Mouse (Mus musculus): ENCODE measurements at regions not wholly inside any gene's neighbourhood (a gene's known extent, or its start where the extent isn't known, plus 50 kb on each side); places are given as distances from the start of the nearest gene placed in this dataset.
A peak's percentile ranks its signal among the peaks of the same experiment; 100 is the strongest.

DNA sequence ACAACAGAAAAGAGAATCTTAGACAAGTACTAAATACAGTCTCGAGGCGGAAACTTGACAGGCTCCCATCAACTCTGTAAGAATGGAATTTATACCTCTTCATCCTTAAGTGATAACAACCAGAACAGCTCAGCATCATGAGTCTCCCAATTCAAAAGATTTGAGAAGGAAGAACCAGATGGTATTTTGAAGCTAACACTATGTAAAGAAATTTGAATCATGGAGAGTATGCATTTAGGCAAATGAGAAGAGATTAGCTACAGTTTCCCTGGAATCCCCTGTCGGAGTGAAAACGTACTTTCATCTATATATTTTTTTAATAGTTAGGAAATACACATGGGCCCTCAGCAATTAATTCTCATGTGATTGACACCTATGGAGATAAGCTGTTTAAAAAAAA lies 140.9 kb downstream of the Nrip1 start:
- DNase-seq (ENCODE audit: low spot score in 2 of 2) = no peak

DNA sequence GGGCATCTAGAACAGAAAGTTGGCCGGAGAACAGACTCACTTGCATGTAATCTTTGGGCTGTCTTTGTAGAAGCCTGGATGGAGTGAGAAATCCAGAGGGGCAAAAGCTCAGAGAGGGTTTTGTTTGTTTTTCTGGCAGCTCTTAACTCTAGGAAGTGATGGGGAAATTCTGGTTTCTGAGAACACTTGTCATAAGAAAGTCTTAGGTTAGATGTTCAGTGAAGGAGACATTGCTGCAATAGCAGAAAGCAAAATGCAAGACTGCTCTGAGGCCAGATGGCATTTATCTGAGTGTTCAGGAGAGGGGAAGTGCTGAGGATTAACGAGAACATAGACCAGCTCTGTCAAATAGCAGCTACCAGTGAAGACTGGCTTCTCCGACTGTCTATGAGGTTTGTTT lies 141.5 kb downstream of the Nrip1 start:
- DNase-seq (ENCODE audit: low spot score in 2 of 2) = no peak

DNA sequence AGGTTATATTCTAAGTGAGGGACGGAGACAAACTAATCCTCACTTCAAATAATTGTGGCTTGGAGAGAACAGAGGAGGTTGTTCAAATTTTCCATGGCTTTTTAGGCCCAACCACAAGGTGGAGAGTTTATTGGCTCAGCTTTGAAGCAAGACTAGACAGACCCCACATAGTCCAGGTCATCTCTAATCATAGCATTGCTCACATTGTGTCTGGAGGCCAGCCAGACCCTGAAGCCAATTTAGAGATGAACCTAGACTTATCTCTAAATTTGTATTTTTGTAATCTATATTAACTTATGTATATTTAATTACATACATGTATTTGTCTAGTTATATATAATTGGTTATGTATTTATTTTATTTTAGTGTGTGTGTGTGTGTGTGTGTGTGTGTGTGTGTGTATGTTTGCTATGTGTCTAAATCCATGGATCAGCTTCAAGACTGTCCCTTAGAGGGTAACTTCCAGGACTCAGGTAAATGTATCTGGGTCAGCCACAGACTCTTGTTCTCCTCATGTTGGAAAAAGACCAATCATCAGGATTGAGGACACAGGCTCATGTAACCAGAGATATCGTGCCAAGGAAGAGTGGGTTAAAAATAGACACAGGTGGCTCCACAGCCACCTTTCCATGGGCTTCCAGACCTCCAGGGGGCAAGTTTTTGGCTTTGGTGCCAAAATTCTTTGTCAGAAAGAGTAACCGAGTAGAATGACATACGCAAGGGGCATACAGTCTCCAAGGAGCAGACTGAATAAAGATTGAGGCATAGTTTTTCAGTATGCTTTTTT lies 142.9 kb downstream of the Nrip1 start:
- no peak for DNase-seq (ENCODE audit: low spot score in 2 of 2)

DNA sequence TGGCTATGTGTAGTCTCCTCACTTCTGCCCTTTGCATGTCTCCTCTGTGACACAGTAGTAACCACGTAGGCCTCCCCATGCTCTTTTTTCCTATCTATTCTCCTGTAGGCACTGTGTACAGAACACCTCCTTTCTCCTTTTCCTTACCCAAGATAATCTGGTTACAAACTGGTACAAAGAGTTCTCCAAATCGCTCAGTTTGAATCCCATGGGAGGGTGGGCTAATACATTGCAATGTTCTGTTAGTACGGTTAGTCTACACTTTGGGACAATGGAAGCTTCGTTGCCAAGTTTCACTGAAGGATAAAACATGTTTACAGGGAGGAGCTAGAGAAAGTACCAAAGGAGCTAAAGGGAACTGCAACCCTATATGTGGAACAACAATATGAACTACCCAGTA lies 145.2 kb downstream of the Nrip1 start:
- DNase-seq (ENCODE audit: low spot score in 2 of 2) = no peak

DNA sequence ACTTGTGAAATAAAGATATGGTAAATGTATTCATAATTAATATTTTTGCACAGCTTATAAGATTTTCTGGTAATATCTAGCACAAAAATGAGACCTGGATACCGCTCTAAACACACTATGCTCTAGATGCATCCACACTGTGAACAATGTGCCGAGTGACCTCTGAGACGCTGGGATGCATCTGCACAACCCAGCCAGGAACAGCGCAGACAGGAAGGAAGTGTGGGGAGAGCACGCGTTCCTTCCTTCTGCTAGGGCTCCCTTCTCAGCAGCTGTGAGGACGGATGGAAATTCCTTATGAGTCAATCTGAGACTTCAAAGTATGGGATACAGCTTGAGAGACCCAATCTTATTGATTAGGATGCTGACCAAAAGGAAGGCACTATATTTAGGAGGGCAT lies 147.2 kb downstream of the Nrip1 start:
- DNase-seq (ENCODE audit: low spot score in 2 of 2) = no peak

DNA sequence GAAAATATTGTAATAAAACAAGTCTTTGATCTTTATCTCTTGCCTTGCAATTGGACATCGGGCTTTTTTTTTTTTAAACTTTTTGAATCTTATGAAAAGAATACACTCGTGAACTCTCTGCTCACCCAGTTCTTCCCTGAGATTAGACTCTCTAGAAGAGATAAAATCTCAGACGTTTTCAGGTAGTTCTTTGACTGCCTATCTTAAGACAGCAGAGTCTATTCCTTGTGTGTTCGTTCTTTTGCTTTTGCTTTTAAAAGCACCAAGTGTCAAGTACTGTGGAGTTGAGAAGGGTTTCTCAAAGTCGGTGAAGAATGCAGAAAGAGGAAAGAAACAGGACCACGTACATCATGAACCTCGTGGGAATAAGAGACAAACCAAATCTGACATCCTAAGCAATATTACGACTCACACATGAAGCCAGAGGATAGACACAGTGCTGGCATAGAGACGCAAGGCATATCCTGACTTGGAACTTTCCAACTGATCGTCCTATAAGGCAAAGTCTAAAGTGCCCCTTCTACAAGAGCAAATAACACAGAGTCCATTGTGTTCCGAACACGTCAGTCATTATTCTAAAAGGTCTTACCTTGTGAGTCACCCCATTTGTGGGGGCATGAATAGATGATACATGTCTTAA lies 147.9 kb downstream of the Nrip1 start:
- DNase-seq (ENCODE audit: low spot score in 2 of 2) = no peak

DNA sequence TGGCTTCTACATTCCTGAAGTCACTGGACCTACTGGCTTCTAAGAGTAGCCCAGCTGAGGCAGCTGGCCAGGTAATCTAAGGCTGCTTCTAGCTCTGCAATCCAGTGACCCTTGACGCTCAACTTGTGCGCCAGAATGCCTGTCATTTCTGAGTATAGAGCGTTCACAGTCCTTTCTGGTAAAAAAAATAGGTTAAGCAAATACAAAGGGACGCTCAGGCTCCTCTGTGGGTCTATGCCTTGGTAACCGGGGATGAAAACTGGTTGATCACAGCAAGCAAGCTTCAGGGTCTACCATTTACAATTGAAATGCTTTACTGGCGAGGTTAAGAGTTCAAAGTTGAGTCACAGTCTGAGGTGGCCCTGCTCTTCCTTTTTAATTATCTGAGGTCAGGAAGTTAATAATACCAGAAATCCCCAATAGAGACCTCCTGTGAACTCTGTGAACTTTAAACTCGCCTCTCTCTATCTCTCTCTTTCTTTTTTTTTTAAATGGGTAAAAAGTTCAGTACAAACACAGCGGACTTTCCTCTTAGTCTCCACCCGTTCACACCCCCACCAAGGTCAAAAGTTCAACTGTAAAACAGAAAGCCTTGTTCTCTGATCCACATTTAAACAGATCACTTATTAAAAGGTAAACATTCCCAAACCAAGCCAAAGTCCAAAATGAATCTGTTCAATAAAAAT lies 148.6 kb downstream of the Nrip1 start:
- DNase-seq (ENCODE audit: low spot score in 2 of 2) = no peak

DNA sequence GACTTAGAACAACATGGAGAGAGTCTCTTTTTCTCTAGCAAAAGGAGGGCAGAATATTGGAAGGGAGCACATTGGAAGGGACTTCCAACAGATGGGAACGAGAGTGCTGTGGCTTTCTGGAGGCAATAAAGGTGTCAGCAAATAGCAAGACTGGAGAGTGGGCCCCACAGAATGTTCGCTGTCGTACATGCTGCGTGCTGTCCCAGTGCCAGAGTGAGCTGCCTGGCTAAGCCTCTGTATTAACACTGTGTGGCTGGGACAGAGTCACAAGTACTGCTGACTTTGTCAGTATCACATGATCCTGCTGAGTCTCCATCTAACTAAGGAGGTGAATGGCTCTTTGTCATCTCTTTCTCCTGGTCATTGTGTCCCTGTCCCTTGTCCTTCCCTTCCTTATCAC lies 149.9 kb downstream of the Nrip1 start:
- DNase-seq (ENCODE audit: low spot score in 2 of 2) = peak in 1 of 2 experiments; percentile 25

DNA sequence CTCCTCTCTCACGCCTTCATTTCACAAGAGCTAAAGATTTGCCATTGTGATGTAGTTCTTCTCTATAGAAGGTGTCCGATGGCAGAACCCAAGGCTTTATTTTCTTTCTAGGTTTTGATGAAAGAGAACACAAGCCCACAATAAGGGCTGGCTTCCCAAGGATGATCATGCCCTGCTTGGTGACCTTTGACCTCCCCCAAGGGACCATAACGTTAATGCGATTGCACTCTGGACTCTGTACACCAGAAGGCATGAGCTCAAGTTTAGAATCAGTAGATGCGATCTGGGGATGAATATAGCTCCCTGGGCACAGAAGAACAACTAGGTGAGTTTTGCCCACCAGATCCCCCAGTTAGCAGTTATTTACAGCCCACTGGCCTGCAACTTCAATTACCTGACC lies 150.7 kb downstream of the Nrip1 start:
- DNase-seq (ENCODE audit: low spot score in 2 of 2) = no peak

DNA sequence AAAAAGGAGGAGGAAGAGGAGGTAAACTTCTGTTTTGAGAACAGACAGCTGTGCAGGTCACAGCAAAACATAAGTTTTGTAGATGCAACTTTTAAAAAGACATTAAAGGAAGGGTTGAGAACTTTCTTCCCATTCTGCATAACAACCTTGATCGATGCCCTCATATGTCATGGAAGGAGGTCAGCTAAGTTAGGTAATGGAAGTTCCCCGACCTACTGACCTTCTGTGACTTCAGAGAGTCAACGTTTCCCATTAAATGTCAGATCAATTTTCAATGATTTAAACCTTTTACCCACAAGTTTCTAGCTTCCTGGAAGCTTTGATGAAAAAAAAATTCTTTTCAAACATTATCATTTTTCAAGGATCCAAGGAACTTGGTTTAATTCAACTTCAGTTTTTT lies 153.2 kb downstream of the Nrip1 start:
- no peak for DNase-seq (ENCODE audit: low spot score in 2 of 2)

DNA sequence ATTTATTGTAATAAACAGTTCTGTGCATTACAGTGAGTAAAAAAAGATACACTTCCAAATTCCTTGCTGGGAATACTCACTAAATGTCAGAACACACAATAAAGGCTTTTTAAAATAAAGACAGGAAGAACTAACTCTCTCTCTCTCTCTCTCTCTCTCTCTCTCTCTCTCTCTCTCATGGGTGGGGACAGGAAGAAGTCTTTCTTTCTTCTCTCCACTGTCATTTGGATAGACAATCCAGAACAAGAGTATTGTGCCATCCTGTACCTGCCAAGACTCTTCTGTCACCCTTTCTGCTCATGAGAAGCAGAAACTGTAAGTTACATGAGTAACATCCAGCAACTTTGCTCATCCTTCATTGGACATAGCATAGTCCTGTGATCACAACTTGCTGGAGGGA lies 154.4 kb downstream of the Nrip1 start:
- DNase-seq (ENCODE audit: low spot score in 2 of 2) = no peak

DNA sequence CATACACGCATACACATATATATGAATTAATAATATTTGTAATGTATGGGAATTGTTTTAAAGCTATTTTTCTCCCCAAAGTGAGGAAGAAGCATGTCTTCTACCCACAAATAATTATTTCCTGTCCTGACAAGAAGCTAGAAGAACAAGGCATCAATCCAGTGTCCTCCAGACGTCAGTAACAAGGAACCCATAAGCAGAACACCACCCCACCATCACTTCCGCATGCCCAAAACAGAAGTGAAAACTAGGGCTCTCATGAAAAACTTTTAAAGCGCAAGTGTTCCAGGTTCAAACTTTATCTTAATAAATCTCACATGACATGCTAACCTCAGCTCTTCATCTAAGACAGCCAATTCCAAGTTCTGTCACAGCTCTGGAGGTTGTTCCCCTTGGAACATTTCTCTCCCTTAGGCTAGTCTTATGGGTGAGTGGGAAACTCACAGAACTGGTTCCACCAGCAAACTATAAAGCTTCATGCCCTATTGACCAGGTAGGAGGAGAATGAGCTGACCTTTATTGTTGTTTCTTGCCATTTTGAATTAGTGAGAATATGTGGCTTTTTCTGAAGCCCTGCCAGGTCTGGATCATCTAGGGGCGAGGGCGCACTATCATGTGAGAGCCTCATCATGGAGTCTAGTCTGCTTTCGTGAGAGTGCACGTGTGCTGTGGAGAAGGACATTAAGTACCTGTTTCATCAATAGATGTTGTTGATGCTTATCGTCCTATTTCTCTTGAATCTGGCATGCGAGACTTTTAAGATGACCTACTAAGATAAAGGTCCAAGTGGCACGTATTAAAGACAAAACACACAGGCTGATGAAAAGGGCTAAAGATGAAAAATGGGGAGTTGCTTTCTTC lies 155.1 kb downstream of the Nrip1 start:
- DNase-seq (ENCODE audit: low spot score in 2 of 2) = no peak

DNA sequence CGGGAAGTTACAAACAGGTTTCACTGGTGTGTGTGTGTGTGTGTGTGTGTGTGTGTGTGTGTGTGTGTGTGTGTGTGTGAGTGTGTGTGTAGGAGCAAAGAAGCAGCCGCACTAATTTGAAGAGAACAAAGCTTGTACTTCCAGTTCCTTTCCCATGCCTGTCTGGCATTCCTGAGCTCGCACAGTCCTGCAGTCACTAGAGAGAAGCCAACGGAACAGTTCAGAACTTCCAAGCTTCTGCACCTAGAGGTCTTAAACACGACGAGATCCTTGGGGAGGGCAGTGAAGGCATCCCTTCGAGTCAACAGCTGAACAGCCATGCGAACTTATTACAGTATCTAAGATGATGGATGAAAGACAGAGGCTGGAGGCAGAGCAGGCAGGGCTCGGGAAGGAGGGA lies 157.4 kb downstream of the Nrip1 start:
- no peak for DNase-seq (ENCODE audit: low spot score in 2 of 2)

DNA sequence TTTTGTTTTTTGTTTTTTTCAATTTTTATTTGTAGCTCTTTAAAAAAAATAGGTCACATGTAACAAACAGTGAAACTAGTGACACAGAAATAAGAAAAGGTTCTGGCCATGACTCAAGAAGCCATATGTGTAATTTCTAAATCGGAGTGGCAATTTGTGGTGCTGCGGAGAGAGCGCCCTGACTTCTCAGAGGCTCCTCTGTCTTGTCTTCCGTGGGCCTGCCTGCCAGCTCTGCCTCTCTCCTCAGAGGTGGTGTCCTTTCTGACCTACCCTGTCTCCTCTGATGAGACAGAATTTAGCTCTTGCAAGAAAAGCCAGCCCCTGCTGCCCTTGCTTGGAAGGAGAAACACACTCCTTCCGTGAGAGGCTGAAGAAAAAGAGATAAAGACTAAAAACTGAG lies 158.1 kb downstream of the Nrip1 start:
- no peak for DNase-seq (ENCODE audit: low spot score in 2 of 2)

DNA sequence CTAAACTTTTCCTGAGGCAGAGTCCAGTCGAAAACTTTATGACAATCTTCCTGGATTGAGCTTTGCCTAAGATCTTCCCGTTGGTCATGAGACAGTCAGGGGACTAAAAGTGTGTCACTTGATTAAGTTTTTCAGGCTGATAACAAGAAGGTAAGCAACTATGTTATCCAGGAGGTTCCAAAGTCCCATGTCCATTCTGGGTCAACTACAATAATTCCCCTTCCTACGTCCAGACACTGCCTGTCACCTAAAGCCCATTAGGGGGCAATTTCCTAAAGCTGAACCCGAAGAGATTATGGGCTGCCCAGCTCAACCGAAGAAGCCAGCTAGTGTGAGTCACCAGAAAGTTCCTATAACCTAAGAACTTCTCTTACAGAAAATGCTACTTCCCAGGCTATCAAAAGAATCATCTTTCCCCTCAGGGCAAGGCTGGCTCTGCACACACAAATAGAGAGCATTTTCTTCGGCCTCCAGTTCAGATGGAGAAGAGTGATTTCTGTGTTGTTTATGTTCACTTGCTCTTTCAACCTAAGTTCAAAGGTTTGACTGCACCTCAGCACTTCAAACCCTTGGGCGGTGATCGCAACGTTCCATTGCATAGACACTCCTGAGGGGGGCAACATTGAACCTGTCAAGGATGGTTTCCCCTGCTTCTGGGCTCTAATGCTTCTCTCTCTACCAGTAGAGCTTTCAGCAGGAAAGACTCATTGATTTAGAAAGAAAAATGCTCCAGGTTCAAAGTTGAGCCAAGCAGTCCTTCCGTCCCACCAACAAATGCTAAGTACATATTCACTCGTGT lies 171.7 kb downstream of the Nrip1 start:
- no peak for DNase-seq (ENCODE audit: low spot score in 2 of 2)

DNA sequence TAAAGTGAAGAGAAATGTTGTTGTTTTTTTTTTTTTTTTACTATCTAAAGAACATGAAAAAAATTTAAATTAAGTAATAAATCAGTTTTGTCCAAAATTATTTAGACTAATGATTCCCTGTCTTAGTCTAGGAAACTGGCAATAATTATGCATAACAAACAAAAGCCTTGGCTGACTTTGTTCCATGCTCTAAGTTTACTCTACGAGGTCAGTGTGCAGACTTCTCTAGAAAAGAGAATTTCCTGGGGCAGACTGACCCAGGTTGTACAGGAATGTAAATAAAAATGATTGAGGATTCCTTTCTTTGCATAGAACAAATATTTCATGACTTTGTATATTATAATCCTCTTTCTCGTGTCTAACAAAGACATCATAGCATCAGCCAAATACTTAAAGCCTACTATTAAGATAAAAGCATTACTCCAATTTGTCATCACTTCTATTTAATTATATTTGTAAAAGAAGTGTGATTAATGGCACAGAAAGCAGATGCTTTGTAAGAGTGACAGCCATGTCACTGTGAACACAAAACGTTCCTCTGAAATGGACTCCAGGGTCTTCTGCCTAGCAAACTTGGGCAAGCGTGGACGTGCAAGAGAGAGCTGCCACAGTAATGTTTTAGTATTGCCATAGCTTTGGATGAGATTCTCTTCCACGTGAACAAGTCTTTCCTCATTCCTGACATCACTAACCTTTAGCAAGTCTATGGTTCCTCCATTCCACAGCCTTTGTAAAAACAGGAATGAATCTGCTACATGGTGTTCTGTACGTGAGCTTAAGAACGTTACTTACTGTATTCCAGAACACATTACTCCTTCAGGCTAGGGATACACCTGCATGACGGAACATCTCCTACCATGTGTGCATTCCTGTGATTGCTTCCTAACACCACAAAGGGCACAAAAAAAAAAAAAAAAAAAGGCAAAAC lies 172.6 kb downstream of the Nrip1 start:
- no peak for DNase-seq (ENCODE audit: low spot score in 2 of 2)

DNA sequence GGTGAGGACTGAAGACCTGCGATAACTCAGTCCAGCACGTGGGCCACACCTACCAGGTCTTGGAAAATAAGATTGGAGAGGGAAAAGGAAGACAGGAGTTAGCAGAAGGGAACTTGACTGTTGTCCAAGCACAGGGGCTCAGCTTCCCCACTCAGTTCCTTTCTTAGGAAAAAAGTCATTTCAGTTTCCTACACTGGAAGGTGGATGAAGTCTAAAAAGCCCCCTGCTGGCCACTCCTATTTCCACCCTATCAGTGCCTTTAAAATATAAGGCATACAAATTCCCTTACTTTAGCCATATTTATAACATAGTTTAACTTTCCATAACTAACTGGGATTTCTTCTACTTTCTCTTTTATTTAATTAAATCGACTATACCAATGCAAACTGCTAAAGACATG lies 173.4 kb downstream of the Nrip1 start:
- peak in 1 of 2 experiments; percentile 18 for DNase-seq (ENCODE audit: low spot score in 2 of 2)

DNA sequence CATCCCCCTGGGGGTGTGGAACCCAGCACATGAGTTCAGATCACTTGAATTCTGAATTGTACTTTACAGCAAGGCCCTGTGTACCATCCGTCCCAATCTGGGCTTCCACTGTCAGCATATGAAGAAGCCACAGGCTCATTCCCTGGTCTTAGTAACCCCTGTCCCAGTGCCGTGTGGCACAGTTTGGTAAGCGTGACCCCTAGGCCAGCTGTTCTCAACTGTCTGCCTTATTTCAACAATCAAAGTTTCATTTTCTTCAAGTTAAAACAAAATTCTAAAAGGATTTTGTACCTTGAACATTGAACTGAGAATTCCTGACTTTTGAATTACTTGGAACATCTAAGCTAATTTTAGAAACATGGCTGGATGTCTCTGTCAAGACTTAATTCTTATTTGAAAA lies 174.6 kb downstream of the Nrip1 start:
- no peak for DNase-seq (ENCODE audit: low spot score in 2 of 2)

DNA sequence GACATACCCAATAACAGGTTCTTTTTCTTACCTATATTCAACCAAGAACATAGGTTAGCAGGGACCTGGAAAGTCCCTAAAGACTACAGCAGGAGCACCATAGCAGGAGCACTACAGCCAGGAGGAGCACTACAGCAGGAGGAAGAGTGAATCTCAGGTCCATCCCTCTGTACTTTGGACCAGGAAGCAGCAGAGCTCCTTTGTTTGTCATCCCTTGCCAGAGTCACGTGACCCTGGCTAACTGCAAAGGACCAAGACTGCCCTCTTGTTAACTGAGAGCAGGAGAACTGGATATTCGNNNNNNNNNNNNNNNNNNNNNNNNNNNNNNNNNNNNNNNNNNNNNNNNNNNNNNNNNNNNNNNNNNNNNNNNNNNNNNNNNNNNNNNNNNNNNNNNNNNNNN lies 172.2 kb upstream of the Samsn1 start:
- DNase-seq (ENCODE audit: low spot score in 2 of 2) = no peak

DNA sequence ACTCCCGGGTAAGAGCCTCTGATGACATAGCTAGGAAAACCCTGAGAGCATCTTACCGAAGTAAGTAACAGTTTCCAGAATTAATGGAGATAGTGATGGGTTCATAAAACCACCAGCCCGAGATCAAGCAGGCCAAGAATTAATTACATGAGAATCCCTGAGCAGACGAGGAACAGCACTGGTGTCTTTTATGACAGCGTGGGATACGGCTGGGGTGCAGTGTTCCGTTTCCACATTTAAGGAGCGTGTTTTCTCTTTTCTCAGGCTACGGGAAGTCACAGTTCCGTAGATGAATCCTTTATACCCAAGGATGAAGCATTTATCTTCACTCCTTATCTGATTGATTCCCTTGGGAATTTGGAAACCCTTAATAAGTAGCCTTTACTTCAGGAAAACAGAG lies 169.1 kb upstream of the Samsn1 start:
- no peak for DNase-seq (ENCODE audit: low spot score in 2 of 2)

All from layer of hippocampus, adult 8-10 months (tissue).